Mouse (Mus musculus) lung, adult 18-20 months (tissue): ENCODE measurements around the gene Gm13275.
"Not testable (repeated sequence)": the region's sequence is repeated elsewhere in the genome, so short reads cannot be mapped to it uniquely, and the experiment has no call there.

Experiments
- DNase-seq, 2 experiments: peaks; one replicate each; pipeline ENCODE4 v3.0.0; 2022; ENCODE audit warnings: mixed read lengths in 2 of 2

Gm13275 gene

GRCm38 (mm10) chr4:88793936-88794675 is at the start of gene Gm13275:
Gene Gm13275 (plus strand): TSS chr4:88794487.
- DNase-seq = peak; percentile 60 to 71

GRCm38 (mm10) chr4:88749926-88750325 is 44.4 kb upstream of the Gm13275 start:
- no peak for DNase-seq

GRCm38 (mm10) chr4:88754818-88755340 is 39.4 kb upstream of the Gm13275 start, which contains the start of gene Gm13271:
Gene Gm13271 (plus strand): TSS chr4:88754868.
- peak; percentile 47 to 73 for DNase-seq

- not testable (repeated sequence) for DNase-seq
Observed at GRCm38 (mm10) chr4:88756581-88757513, 37.4 kb upstream of the Gm13275 start.

GRCm38 (mm10) chr4:88757628-88758031 is 36.7 kb upstream of the Gm13275 start:
- DNase-seq = peak; percentile 89

GRCm38 (mm10) chr4:88758751-88759150 is 35.5 kb upstream of the Gm13275 start:
- not testable (repeated sequence) for DNase-seq

GRCm38 (mm10) chr4:88759610-88760268 is 34.5 kb upstream of the Gm13275 start, which contains the start of gene Gm13283:
Gene Gm13283 (plus strand): TSS chr4:88760119.
- peak; percentile 35 to 38 for DNase-seq

GRCm38 (mm10) chr4:88760431-88760830 is 33.9 kb upstream of the Gm13275 start:
- peak; percentile 84 to 87 for DNase-seq

- peak; percentile 54 to 72 for DNase-seq
Observed at GRCm38 (mm10) chr4:88761776-88762175, 32.5 kb upstream of the Gm13275 start.

- not testable (repeated sequence) for DNase-seq
Observed at GRCm38 (mm10) chr4:88762341-88762740, 31.9 kb upstream of the Gm13275 start.

GRCm38 (mm10) chr4:88763384-88764018 is 30.8 kb upstream of the Gm13275 start:
- peak; percentile 72 to 77 for DNase-seq

GRCm38 (mm10) chr4:88773534-88773933 is 20.8 kb upstream of the Gm13275 start, which contains the start of gene Gm13290:
Gene Gm13290 (plus strand): TSS chr4:88773834.
- DNase-seq = not testable (repeated sequence)

- not testable (repeated sequence) for DNase-seq
Observed at GRCm38 (mm10) chr4:88776622-88777021, 17.7 kb upstream of the Gm13275 start, which contains the start of gene Gm13289. Gene Gm13289 (plus strand): TSS chr4:88776922.

- DNase-seq = not testable (repeated sequence)
Observed at GRCm38 (mm10) chr4:88779550-88779949, 14.7 kb upstream of the Gm13275 start, which contains the start of gene Gm13272. Gene Gm13272 (plus strand): TSS chr4:88779850.

GRCm38 (mm10) chr4:88780320-88780719 is 14.0 kb upstream of the Gm13275 start:
- not testable (repeated sequence) for DNase-seq

- not testable (repeated sequence) for DNase-seq
Observed at GRCm38 (mm10) chr4:88781831-88782230, 12.5 kb upstream of the Gm13275 start, which contains the start of gene Ifnz. Gene Ifnz (plus strand): TSS chr4:88782131.

- peak; percentile 23 to 24 for DNase-seq
Observed at GRCm38 (mm10) chr4:88782335-88782734, 12.0 kb upstream of the Gm13275 start.

- not testable (repeated sequence) for DNase-seq
Observed at GRCm38 (mm10) chr4:88785409-88785808, 8.9 kb upstream of the Gm13275 start, which contains the start of gene Gm13276. Gene Gm13276 (plus strand): TSS chr4:88785709.

- peak; percentile 78 to 79 for DNase-seq
Observed at GRCm38 (mm10) chr4:88788402-88788801, 5.9 kb upstream of the Gm13275 start, which contains the start of gene Gm13277. Gene Gm13277 (plus strand): TSS chr4:88788632.

- DNase-seq = not testable (repeated sequence)
Observed at GRCm38 (mm10) chr4:88791250-88791649, 3.0 kb upstream of the Gm13275 start, which contains the start of gene Gm13278. Gene Gm13278 (plus strand): TSS chr4:88791550.

GRCm38 (mm10) chr4:88797097-88797496 is 2.8 kb downstream of the Gm13275 start, which contains the start of gene Gm13279:
Gene Gm13279 (plus strand): TSS chr4:88797397.
- not testable (repeated sequence) for DNase-seq
